Mouse (Mus musculus) CD8-positive naive resting alpha-beta T cell, adult 2 months (primary cell): ENCODE data around the gene Gm8159.
"Not testable (repeated sequence)": the region's sequence is repeated elsewhere in the genome, so short reads cannot be mapped to it uniquely, and the experiment has no call there.

Experiments
- DNase-seq, 2 experiments: peaks; one replicate each; pipeline ENCODE4 v3.0.0; 2022; ENCODE audit warnings: low read depth in 2 of 2, low spot score in 2 of 2

The Gm8159 gene

GRCm38 (mm10) chr14:4632052-4632451, at the start of gene Gm8159:
Gene Gm8159 (plus strand): TSS chr14:4632352.
- DNase-seq = not testable (repeated sequence)

GRCm38 (mm10) chr14:4649309-4649708, 17.2 kb downstream of the Gm8159 start:
- DNase-seq = not testable (repeated sequence)

GRCm38 (mm10) chr14:4650324-4650723, 18.2 kb downstream of the Gm8159 start:
- DNase-seq = not testable (repeated sequence)

- not testable (repeated sequence) for DNase-seq
These were observed 31.7 kb downstream of the Gm8159 start, which contains the start of gene Gm3239 for GRCm38 (mm10) chr14:4663892-4664291. Gene Gm3239 (plus strand): TSS chr14:4664192.
